Mouse (Mus musculus) liver, embryonic 14.5 days (tissue): ENCODE data around the gene Pdcd1lg2. TPM values are rescaled to one million over a fixed set of nuclear protein-coding genes. Genes with fewer than 3 reads are reported as not detected.

Experiments
- ATAC-seq: fragments of 200-750 bp; cut with Nextera tagmentation; 2 replicates; pipeline ENCODE4 v1.8.0; 2017; ENCODE audit warnings: moderate number of reproducible peaks, mild to moderate bottlenecking, moderate library complexity; ENCODE audit not compliant: insufficient read depth
- DNase-seq, 3 experiments: peaks; one replicate each; pipeline ENCODE4 v3.0.0-alpha.2; 2012 to 2013; ENCODE audit warnings: low read depth in 3 of 3, low spot score in 3 of 3
- H3K27ac ChIP-seq: fragments of 300-500 bp; sonication (generic); 2 replicates; pipeline ENCODE4 v1.5.1; 2014; ENCODE audit warnings: moderate library complexity, mild to moderate bottlenecking, control low read depth, inconsistent platforms
- H3K27me3 ChIP-seq: fragments of 300-500 bp; sonication (generic); 2 replicates; pipeline ENCODE4 v1.6.1; 2014; ENCODE audit warnings: mild to moderate bottlenecking, low read length, moderate library complexity; ENCODE audit not compliant: control insufficient read depth, insufficient read depth
- H3K36me3 ChIP-seq: fragments of 300-500 bp; sonication (generic); replicated peaks from 2 replicates; pipeline ENCODE4 v1.6.1; 2014; ENCODE audit warnings: low read depth; ENCODE audit not compliant: control insufficient read depth, insufficient read depth
- H3K4me1 ChIP-seq, 2 experiments: fragments of 200-500 bp in 1 of 2; fragments of 300-500 bp in 1 of 2; sonication (generic) in 1 of 2; replicated peaks; 2 replicates each; pipeline ENCODE4 v1.6.1; 2012 to 2014; ENCODE audit warnings: antibody characterized with exemption in 1 of 2, inconsistent platforms in 1 of 2, low read length in 1 of 2; ENCODE audit not compliant: control insufficient read depth in 2 of 2, insufficient read depth in 2 of 2
- H3K4me2 ChIP-seq: fragments of 300-500 bp; sonication (generic); 2 replicates; pipeline ENCODE4 v1.6.1; 2014; ENCODE audit warnings: low read depth, mild to moderate bottlenecking, control low read depth, moderate library complexity
- H3K4me3 ChIP-seq, 2 experiments: fragments of 200-500 bp in 1 of 2; fragments of 300-500 bp in 1 of 2; sonication (generic) in 1 of 2; 2 replicates each; pipeline ENCODE4 v1.5.1; 2012 to 2014; ENCODE audit warnings: low read depth in 2 of 2, low read length in 2 of 2, mild to moderate bottlenecking in 2 of 2, control low read depth in 1 of 2, inconsistent platforms in 1 of 2, moderate library complexity in 1 of 2; ENCODE audit not compliant: insufficient read depth in 1 of 2
- H3K9ac ChIP-seq: fragments of 300-500 bp; sonication (generic); replicated peaks from 2 replicates; pipeline ENCODE4 v1.6.1; 2014; ENCODE audit warnings: mild to moderate bottlenecking, control low read depth, moderate library complexity
- H3K9me3 ChIP-seq: fragments of 300-500 bp; sonication (generic); 2 replicates; pipeline ENCODE4 v1.6.1; 2016; ENCODE audit warnings: low read length, mixed read lengths; ENCODE audit not compliant: control insufficient read depth
- CTCF ChIP-seq: IDR thresholded peaks from 2 replicates; pipeline ENCODE4 v1.5.1; 2016; ENCODE audit warnings: antibody characterized with exemption, low read depth, control low read depth
- EP300 ChIP-seq: IDR thresholded peaks from 2 replicates; pipeline ENCODE4 v1.6.1; 2016; ENCODE audit warnings: antibody characterized with exemption, low read depth
- WGBS: fragments of 180-500 bp; shearing (Covaris S2); extraction: QIAGEN DNeasy Blood & Tissue Kit; methylation state at CpG from one replicate; pipeline ENCODE4 v1.1.7; 2014; ENCODE audit not compliant: insufficient replicate concordance; 5-methylcytosine and 5-hydroxymethylcytosine counted together
- polyA plus RNA-seq, 2 experiments: library from polyadenylated mRNA; depleted of rRNA in 1 of 2; stranded (reverse) in 1 of 2; unstranded in 1 of 2; fragments of >200 nt; fragmentation: Nextera tagmentation in 1 of 2; extraction: Ambion mirVana in 1 of 2; gene quantifications; 2 replicates each; pipeline versions ENCODE4 v1.2.1 to v1.2.3; 2012 to 2014

Gene Pdcd1lg2
- polyA plus RNA-seq, 2 experiments = 0.02 TPM; not detected in 1

GRCm38 (mm10) chr19:29485257-29485948 is 74.7 kb downstream of the Pdcd1lg2 start:
- Histone ChIP-seq H3K36me3 (no peaks in the 10 kb centered on the region), H3K27ac (no peak overlapping the region), H3K4me1 (peaks cover 4 to 29% of the 10 kb centered on the region in 2 experiments), H3K9me3 (no peaks in the 10 kb centered on the region), H3K9ac (no peak overlapping the region), H3K27me3 (no peaks in the 10 kb centered on the region), H3K4me3 (no peak overlapping the region), H3K4me2 (no peak overlapping the region)
- ATAC-seq = no peak
- DNase-seq = no peak
- no peak for TF ChIP-seq CTCF
- no peak for TF ChIP-seq EP300
- 71% methylated on average over 3 of the region's 3 CpGs for WGBS

GRCm38 (mm10) chr19:29486545-29487206 is 76.0 kb downstream of the Pdcd1lg2 start:
- peaks cover 0 to 26% of the 10 kb centered on the region in 2 experiments for H3K4me1 ChIP-seq
- no peak for ATAC-seq
- TF ChIP-seq CTCF = no peak
- no peak for TF ChIP-seq EP300
- DNase-seq = no peak
- H3K4me3 ChIP-seq = no peak overlapping the region
- H3K9ac ChIP-seq = no peak overlapping the region
- 62% methylated on average over 7 of the region's 7 CpGs for WGBS
- H3K9me3 ChIP-seq = no peaks in the 10 kb centered on the region
- H3K27ac ChIP-seq = no peak overlapping the region
- no peak overlapping the region for H3K4me2 ChIP-seq
- no peaks in the 10 kb centered on the region for H3K36me3 ChIP-seq
- no peaks in the 10 kb centered on the region for H3K27me3 ChIP-seq

- DNase-seq (no peak), ATAC-seq (no peak)
- no peaks in the 10 kb centered on the region for H3K27me3 ChIP-seq
- no peak overlapping the region for H3K9ac ChIP-seq
- WGBS = 61% methylated on average over 14 of the region's 14 CpGs
- H3K36me3 ChIP-seq = no peaks in the 10 kb centered on the region
- no peak overlapping the region for H3K4me2 ChIP-seq
- H3K27ac ChIP-seq = no peak overlapping the region
- H3K4me3 ChIP-seq = no peak overlapping the region
- TF ChIP-seq EP300 (no peak), CTCF (no peak)
- H3K9me3 ChIP-seq = no peaks in the 10 kb centered on the region
- peaks cover 0 to 22% of the 10 kb centered on the region in 2 experiments; a peak in 3 of 4 replicates for H3K4me1 ChIP-seq
Observed at GRCm38 (mm10) chr19:29487326-29488072, 76.8 kb downstream of the Pdcd1lg2 start.

GRCm38 (mm10) chr19:29488073-29488390 is 77.3 kb downstream of the Pdcd1lg2 start:
- 0 out of 2 replicates have a peak, but pooled peaks have one; percentile 51 for ATAC-seq
- no peak overlapping the region for H3K4me3 ChIP-seq
- H3K9ac ChIP-seq = no peak overlapping the region
- WGBS = 17% methylated on average over 6 of the region's 6 CpGs
- no peak overlapping the region for H3K27ac ChIP-seq
- no peaks in the 10 kb centered on the region for H3K36me3 ChIP-seq
- H3K27me3 ChIP-seq = no peaks in the 10 kb centered on the region
- no peaks in the 10 kb centered on the region for H3K9me3 ChIP-seq
- no peak for TF ChIP-seq EP300
- no peak for TF ChIP-seq CTCF
- peaks cover 0 to 18% of the 10 kb centered on the region in 2 experiments; a peak in 2 of 4 replicates for H3K4me1 ChIP-seq
- DNase-seq = no peak
- no peak overlapping the region for H3K4me2 ChIP-seq

DNA sequence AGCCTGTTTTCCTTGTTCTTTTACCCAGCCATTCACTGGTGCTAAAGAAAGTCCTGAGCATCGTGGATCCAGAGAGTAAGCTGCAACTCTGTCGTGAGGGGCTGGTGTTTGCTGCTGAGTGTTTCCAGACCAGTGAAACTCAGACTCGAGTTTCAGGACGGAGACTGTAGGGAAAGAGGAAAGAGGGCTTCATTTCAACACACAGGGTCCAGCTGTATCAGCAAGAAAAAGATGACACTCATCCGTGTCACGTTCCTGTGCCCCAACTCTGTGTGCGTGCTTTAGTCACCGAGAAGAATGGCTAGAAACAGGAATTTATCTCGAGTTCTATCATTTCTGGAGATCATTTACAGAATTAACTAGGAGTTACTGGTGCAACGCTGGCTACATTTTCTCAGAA is 77.7 kb downstream of the Pdcd1lg2 start:
- ATAC-seq (no peak), DNase-seq (no peak)
- Histone ChIP-seq H3K4me1 (peaks cover 0 to 18% of the 10 kb centered on the region in 2 experiments; a peak in 2 of 4 replicates), H3K27ac (no peak overlapping the region), H3K36me3 (no peaks in the 10 kb centered on the region), H3K9ac (no peak overlapping the region), H3K4me3 (no peak overlapping the region), H3K4me2 (no peak overlapping the region), H3K9me3 (no peaks in the 10 kb centered on the region), H3K27me3 (no peaks in the 10 kb centered on the region)
- TF ChIP-seq EP300 = no peak
- WGBS = 18% methylated on average over 10 of the region's 10 CpGs
